Mouse (Mus musculus) heart, postnatal 10 days (tissue): Measurements from ENCODE around the gene Trir. TPM values are rescaled to one million over a fixed set of nuclear protein-coding genes. Genes with fewer than 3 reads are reported as not detected.

Experiments used
- DNase-seq, 2 experiments: peaks; one replicate each; pipeline ENCODE4 v3.0.0; 2021
- intact Hi-C: fragments of 180-260 bp; cut with DNase I; formaldehyde crosslinking; loops from one replicate; pipeline ENCODE4 v1.15.1; 2025
- total RNA-seq, 2 experiments: library from RNA; stranded (reverse); gene quantifications; 2 replicates each; pipeline ENCODE4 v1.2.3; 2021

The Trir gene
- total RNA-seq, 2 experiments from 2014 or later = 117 to 120 TPM

- intact Hi-C loops = no loop called here
- no peak for DNase-seq
Observed at GRCm38 (mm10) chr8:85035165-85035727, 8.6 kb downstream of the Trir start.

- peak; percentile 32 to 55 for DNase-seq
- intact Hi-C loops = loop anchor here (1.0 kb wide), 1 partner anchor 9 kb away; no protein-coding TSS in a partner anchor
Observed at GRCm38 (mm10) chr8:85035728-85036310, 9.2 kb downstream of the Trir start.

GRCm38 (mm10) chr8:85036381-85036717, 9.7 kb downstream of the Trir start:
- DNase-seq = no peak
- intact Hi-C loops = loop anchor here (1.0 kb wide), 1 partner anchor 9 kb away; no protein-coding TSS in a partner anchor

GRCm38 (mm10) chr8:85036718-85037365, 10.2 kb downstream of the Trir start, which contains the start of gene Tnpo2:
Gene Tnpo2 (plus strand): TSS chr8:85036915.
- intact Hi-C loops = loop anchor here (1.0 kb wide), 1 partner anchor 10 kb away; no protein-coding TSS in a partner anchor

GRCm38 (mm10) chr8:85037366-85037680, 10.7 kb downstream of the Trir start:
- intact Hi-C loops = no loop called here
- DNase-seq = no peak

More at GRCm38 (mm10) chr8:85036718-85037365, 10.2 kb downstream of the Trir start, which contains the start of gene Tnpo2:
- peak; percentile 94 to 95 for DNase-seq

- intact Hi-C loops = no loop called here
- DNase-seq = peak; percentile 50 to 65
Observed at GRCm38 (mm10) chr8:85037681-85038531, 11.3 kb downstream of the Trir start.

- intact Hi-C loops = no loop called here
- DNase-seq = no peak
Observed at GRCm38 (mm10) chr8:85043619-85044018, 17.0 kb downstream of the Trir start.

GRCm38 (mm10) chr8:85057367-85057766, 30.7 kb downstream of the Trir start:
- DNase-seq = no peak
- intact Hi-C loops = no loop called here

- intact Hi-C loops = no loop called here
- DNase-seq = peak; percentile 93 to 95
Observed at GRCm38 (mm10) chr8:85059879-85060616, 33.4 kb downstream of the Trir start, which contains the start of gene Fbxw9. Gene Fbxw9 (plus strand): TSS chr8:85060055.

- no peak for DNase-seq
- intact Hi-C loops = no loop called here
Observed at GRCm38 (mm10) chr8:85062603-85063002, 36.0 kb downstream of the Trir start.

- DNase-seq = no peak
- intact Hi-C loops = no loop called here
Observed at GRCm38 (mm10) chr8:85065213-85065612, 38.6 kb downstream of the Trir start.

- DNase-seq = no peak
- intact Hi-C loops = no loop called here
Observed at GRCm38 (mm10) chr8:85067155-85067554, 40.5 kb downstream of the Trir start.

- DNase-seq = no peak
- intact Hi-C loops = no loop called here
Observed at GRCm38 (mm10) chr8:85067982-85068381, 41.4 kb downstream of the Trir start, which contains the start of gene Gm5741. Gene Gm5741 (minus strand): TSS chr8:85067982.

GRCm38 (mm10) chr8:85071041-85071440, 44.4 kb downstream of the Trir start:
- DNase-seq = peak in 1 of 2 experiments; percentile 22
- intact Hi-C loops = no loop called here

- DNase-seq = peak; percentile 93 to 94
- intact Hi-C loops = no loop called here
Observed at GRCm38 (mm10) chr8:85071514-85072281, 45.1 kb downstream of the Trir start, which contains the start of gene Dhps. Gene Dhps (plus strand): TSS chr8:85071757.

- DNase-seq = no peak
- intact Hi-C loops = no loop called here
Observed at GRCm38 (mm10) chr8:85072364-85072929, 45.8 kb downstream of the Trir start.

GRCm38 (mm10) chr8:85073041-85073612, 46.5 kb downstream of the Trir start:
- no peak for DNase-seq
- intact Hi-C loops = no loop called here

- intact Hi-C loops = no loop called here
- DNase-seq = no peak
Observed at GRCm38 (mm10) chr8:85074167-85074566, 47.5 kb downstream of the Trir start.

GRCm38 (mm10) chr8:85074617-85075016, 48.0 kb downstream of the Trir start:
- intact Hi-C loops = loop anchor here (5.0 kb wide), 1 partner anchor 198 kb away; no protein-coding TSS in a partner anchor
- DNase-seq = no peak
